In the genomic region with DNA sequence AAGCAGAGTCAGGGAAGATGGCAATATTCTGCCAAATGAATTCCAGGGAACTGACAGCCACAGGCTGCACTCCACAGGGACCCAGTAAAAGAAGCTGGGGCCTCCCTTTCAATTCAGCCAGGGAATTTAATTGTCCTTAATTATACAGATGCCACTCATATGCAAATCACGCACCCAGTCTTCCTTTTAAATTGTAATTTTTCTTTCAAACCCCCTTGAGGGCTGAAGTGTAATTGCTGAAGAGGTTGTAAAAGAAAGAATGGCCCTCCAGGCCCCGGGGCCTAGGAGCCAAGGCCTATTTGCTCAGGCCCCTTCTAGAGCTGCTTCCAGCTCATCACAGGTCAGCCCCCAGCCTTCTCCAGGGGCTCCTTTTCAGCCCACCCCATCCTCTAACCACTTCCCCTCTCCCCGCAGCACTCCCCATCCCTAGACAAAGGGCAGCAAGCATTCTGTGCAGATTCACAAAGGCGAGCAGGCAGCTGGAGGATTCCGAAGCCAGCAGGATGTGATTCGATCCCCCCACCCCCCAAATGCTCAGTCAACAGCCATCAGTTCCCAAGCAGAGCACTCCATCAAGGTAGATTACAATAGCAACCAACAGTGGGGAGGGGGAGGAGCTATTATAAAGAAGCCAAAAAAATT, we compare ENCODE assay signal across 9 mouse cellular contexts. TPM values are rescaled to one million over a fixed set of nuclear protein-coding genes. Genes with fewer than 3 reads are reported as not detected.
DNase-seq lines count a peak whose midpoint lies in the region; ATAC-seq and TF ChIP-seq lines count a peak whose summit lies in the region.
"Had no signal": no experiment of that assay in that cellular context is flagged by ENCODE, and none has a peak within 500 bp of the region (broad histone marks: within the 10 kb centered on the region; RNA-seq: fewer than 3 reads in every experiment).

No protein-coding gene starts in this region.

- peak; percentile 90 for ATAC-seq in forebrain, postnatal 0 days
- ATAC-seq in midbrain, embryonic 16.5 days, result peak; percentile 88
- no peak for ATAC-seq in erythroid progenitor cell, adult 5-6 weeks (replicated peaks; ENCODE audit: low FRiP score, poor library complexity, severe bottlenecking)

- no peak overlapping the region for H3K4me3 ChIP-seq in forebrain, postnatal 0 days (ENCODE audit: low read depth, low read length)
- H3K4me3 ChIP-seq in midbrain, embryonic 16.5 days (ENCODE audit: low read depth, low read length), result no peak overlapping the region

- H3K9me3 ChIP-seq in forebrain, postnatal 0 days (ENCODE audit: low read length), result no peaks in the 10 kb centered on the region
- H3K9me3 ChIP-seq in midbrain, embryonic 16.5 days (replicated peaks; ENCODE audit: control insufficient read depth, low read length, poor library complexity, severe bottlenecking), result no peaks in the 10 kb centered on the region

- 8% methylated on average over 6 of the region's 6 CpGs for WGBS in forebrain, postnatal 0 days
- 6% methylated on average over 6 of the region's 6 CpGs for WGBS in midbrain, embryonic 16.5 days

- TF ChIP-seq CTCF in brain, embryonic 14.5 days (IDR thresholded peaks at IDR 0.05; ENCODE audit: borderline replicate concordance, extremely low read depth, insufficient read depth, insufficient read length), result 0 out of 2 replicates have a peak, but pooled peaks have one; percentile 3
- TF ChIP-seq CTCF in forebrain, postnatal 0 days (IDR thresholded peaks at IDR 0.05; ENCODE audit: low read depth), result peak; percentile 42

- H3K27ac ChIP-seq in forebrain, postnatal 0 days (ENCODE audit: low read depth, low read length), result peak overlapping the region; percentile 93
- H3K27ac ChIP-seq in midbrain, embryonic 16.5 days (ENCODE audit: low read length), result peak overlapping the region; percentile 86

- no peak overlapping the region; the same call in 1 of the 2 replicates for H3K4me2 ChIP-seq in forebrain, postnatal 0 days (ENCODE audit: low read depth)
- peak overlapping the region; percentile 15; the same call in 1 of the 2 replicates for H3K4me2 ChIP-seq in midbrain, embryonic 16.5 days (ENCODE audit: low read length)

- no peaks in the 10 kb centered on the region for H3K27me3 ChIP-seq in forebrain, postnatal 0 days (ENCODE audit: insufficient read depth, low read length)
- no peaks in the 10 kb centered on the region for H3K27me3 ChIP-seq in midbrain, embryonic 16.5 days (ENCODE audit: control insufficient read depth, insufficient read depth, low read depth, low read length)

- H3K9ac ChIP-seq in forebrain, postnatal 0 days, result no peak overlapping the region
- H3K9ac ChIP-seq in midbrain, embryonic 16.5 days (ENCODE audit: low read depth, low read length), result peak overlapping the region; percentile 31; the same call in 1 of the 2 replicates

- H3K4me1 ChIP-seq in forebrain, postnatal 0 days (ENCODE audit: insufficient read depth), result peaks cover 61% of the 10 kb centered on the region
- H3K4me1 ChIP-seq in midbrain, embryonic 16.5 days (ENCODE audit: control insufficient read depth, insufficient read depth, low read length), result peaks cover 55% of the 10 kb centered on the region

- intact Hi-C loops in left cerebral cortex, postnatal 14 days (cut with DNase I), result no loop called here

- DNase-seq in left cerebral cortex, adult 11 months (ENCODE audit: low spot score), result peak; percentile 14
- no peak for DNase-seq in left cerebral cortex, postnatal 14 days (ENCODE audit: low spot score in 2 of 2)
- peak; percentile 98 for DNase-seq in brain, embryonic 14.5 days (ENCODE audit: low read depth)
- peak; percentile 73 for DNase-seq in forebrain, postnatal 0 days
- DNase-seq in gastrocnemius, postnatal 4 days (ENCODE audit: low spot score in 2 of 2), result no peak
- no peak for DNase-seq in spleen, postnatal 10 days (ENCODE audit: low spot score in 2 of 2)
- DNase-seq: thymus, postnatal 25 days had no signal

- H3K36me3 ChIP-seq in forebrain, postnatal 0 days (ENCODE audit: insufficient read depth), result no peaks in the 10 kb centered on the region
- H3K36me3 ChIP-seq in midbrain, embryonic 16.5 days (ENCODE audit: control insufficient read depth, insufficient read depth, low read length), result no peaks in the 10 kb centered on the region

- no peak for TF ChIP-seq POLR2A in brain, embryonic 14.5 days (IDR thresholded peaks at IDR 0.05; ENCODE audit: borderline replicate concordance, extremely low read depth, insufficient read depth, insufficient read length, poor library complexity, severe bottlenecking)

RNA-seq across cellular contexts. Expression of gene Tmem131l, which starts 59.6 kb away (rescaled TPM):
- total RNA-seq in left cerebral cortex, postnatal 14 days (2021), result 10 to 100 TPM; 29.6 to 35.8 TPM
- polyA plus RNA-seq in brain, embryonic 14.5 days (2012; rRNA removed), result 103 and 129 TPM in 2 replicates
- 59.3 and 65.0 TPM in 2 replicates for total RNA-seq in forebrain, postnatal 0 days (2014; rRNA removed)
- 32.3 and 37.5 TPM in 2 replicates for polyA plus RNA-seq in forebrain, postnatal 0 days (2015; fragmentation: Nextera tagmentation; extraction: Ambion mirVana)
- polyA plus RNA-seq in midbrain, embryonic 16.5 days (2015; fragmentation: Nextera tagmentation; extraction: Ambion mirVana), result 53.8 and 64.8 TPM in 2 replicates
- 10 to 100 TPM; 59.8 to 60.5 TPM for total RNA-seq in gastrocnemius, postnatal 4 days (2021)
- total RNA-seq in erythroid progenitor cell, adult 5-6 weeks (2015; ENCODE audit: low replicate concordance), result 110 and 116 TPM in 2 replicates
- total RNA-seq in erythroid progenitor cell, adult 5-6 weeks (2017; ENCODE audit: low replicate concordance), result 86.8 and 99.9 TPM in 2 replicates

Comparison
In these comparisons a context has a peak if more than half of its experiments do, and no peak if none do; other contexts are left out.
1. DNase-seq: peak in left cerebral cortex, adult 11 months (single experiment), brain, embryonic 14.5 days (single experiment) and forebrain, postnatal 0 days (single experiment); none in left cerebral cortex, postnatal 14 days (0 of 2), gastrocnemius, postnatal 4 days (0 of 2) and spleen, postnatal 10 days (0 of 2).